Mouse (Mus musculus): ENCODE measurements around the gene Dcun1d3. TPM values are rescaled to one million over a fixed set of nuclear protein-coding genes. Genes with fewer than 3 reads are reported as not detected.

The Dcun1d3 gene
- polyA plus RNA-seq, 1 experiment, result 7.9 TPM

DNA sequence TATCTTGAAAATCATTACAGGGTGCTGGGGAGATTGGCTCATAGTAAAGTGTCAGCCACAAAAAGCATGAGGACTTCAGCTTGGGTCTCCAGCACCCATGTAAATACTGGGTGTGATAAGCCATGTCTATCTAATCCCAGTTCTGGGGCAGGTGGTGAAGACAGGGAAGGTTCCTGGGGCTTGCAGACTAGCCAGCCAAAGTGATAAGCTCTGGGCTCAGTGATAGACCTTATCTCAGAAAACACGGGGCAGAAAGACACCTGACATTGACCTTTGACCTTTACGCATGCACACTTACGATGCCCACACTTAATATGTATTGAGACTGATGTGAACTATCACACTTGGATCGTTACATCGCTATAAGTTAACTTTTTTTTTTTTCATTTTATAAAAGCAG, 31.6 kb downstream of the Dcun1d3 start:
- 82% methylated on average over 5 of the region's 5 CpGs for WGBS
- H3K4me1 ChIP-seq (ENCODE audit: control insufficient read depth, insufficient read depth, low read length), result peaks cover 1% of the 10 kb centered on the region; the same call in 1 of the 2 replicates
- no peak overlapping the region for H3K27ac ChIP-seq (ENCODE audit: control insufficient read depth, insufficient read depth, low read depth, low read length, poor library complexity)
- no peak for TF ChIP-seq CTCF (IDR thresholded peaks at IDR 0.05; ENCODE audit: control insufficient read depth, insufficient read depth, low read length)
- TF ChIP-seq POLR2A (IDR thresholded peaks at IDR 0.05; ENCODE audit: borderline replicate concordance, control insufficient read depth, low read depth, low read length), result no peak
- H3K4me3 ChIP-seq (replicated peaks; ENCODE audit: control insufficient read depth, low read depth, low read length), result no peak overlapping the region

GRCm38 (mm10) chr7:119862167-119862566, 33.9 kb downstream of the Dcun1d3 start:
- no peak overlapping the region for H3K27ac ChIP-seq (ENCODE audit: control insufficient read depth, insufficient read depth, low read depth, low read length, poor library complexity)
- 45% methylated on average over 1 of the region's 1 CpGs for WGBS
- H3K4me3 ChIP-seq (replicated peaks; ENCODE audit: control insufficient read depth, low read depth, low read length), result no peak overlapping the region
- TF ChIP-seq CTCF (IDR thresholded peaks at IDR 0.05; ENCODE audit: control insufficient read depth, insufficient read depth, low read length) (no peak), POLR2A (IDR thresholded peaks at IDR 0.05; ENCODE audit: borderline replicate concordance, control insufficient read depth, low read depth, low read length) (no peak)
- H3K4me1 ChIP-seq (ENCODE audit: control insufficient read depth, insufficient read depth, low read length), result peaks cover 1% of the 10 kb centered on the region; the same call in 1 of the 2 replicates

- Histone ChIP-seq H3K4me3 (replicated peaks; ENCODE audit: control insufficient read depth, low read depth, low read length) (no peak overlapping the region), H3K4me1 (ENCODE audit: control insufficient read depth, insufficient read depth, low read length) (peaks cover 1% of the 10 kb centered on the region; the same call in 1 of the 2 replicates), H3K27ac (ENCODE audit: control insufficient read depth, insufficient read depth, low read depth, low read length, poor library complexity) (no peak overlapping the region)
- WGBS, result 39% methylated on average over 6 of the region's 6 CpGs
- TF ChIP-seq CTCF (IDR thresholded peaks at IDR 0.05; ENCODE audit: control insufficient read depth, insufficient read depth, low read length) (no peak), POLR2A (IDR thresholded peaks at IDR 0.05; ENCODE audit: borderline replicate concordance, control insufficient read depth, low read depth, low read length) (no peak)
These were observed 34.6 kb downstream of the Dcun1d3 start for GRCm38 (mm10) chr7:119861335-119862091.

DNA sequence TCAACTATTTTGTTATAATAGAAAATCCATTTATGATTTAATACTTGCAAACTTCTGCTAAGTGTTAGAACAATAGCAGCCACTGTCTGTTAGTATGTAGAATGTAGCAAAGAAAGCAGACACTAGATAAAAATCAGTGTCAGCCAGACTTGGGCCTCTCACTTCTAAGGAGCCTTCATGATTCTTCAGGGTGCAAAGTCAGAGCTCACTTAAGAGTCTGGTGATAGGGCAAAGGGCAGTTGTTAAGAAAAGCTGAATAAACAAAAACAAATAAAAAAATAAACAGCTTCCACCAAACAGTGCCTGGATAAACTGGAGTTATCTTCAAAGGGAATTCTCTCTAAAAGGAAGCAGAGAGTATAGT, 35.1 kb downstream of the Dcun1d3 start:
- Histone ChIP-seq H3K4me1 (ENCODE audit: control insufficient read depth, insufficient read depth, low read length) (peaks cover 1% of the 10 kb centered on the region; the same call in 1 of the 2 replicates), H3K4me3 (replicated peaks; ENCODE audit: control insufficient read depth, low read depth, low read length) (no peak overlapping the region), H3K27ac (ENCODE audit: control insufficient read depth, insufficient read depth, low read depth, low read length, poor library complexity) (no peak overlapping the region)
- TF ChIP-seq CTCF (IDR thresholded peaks at IDR 0.05; ENCODE audit: control insufficient read depth, insufficient read depth, low read length) (no peak), POLR2A (IDR thresholded peaks at IDR 0.05; ENCODE audit: borderline replicate concordance, control insufficient read depth, low read depth, low read length) (no peak)

DNA sequence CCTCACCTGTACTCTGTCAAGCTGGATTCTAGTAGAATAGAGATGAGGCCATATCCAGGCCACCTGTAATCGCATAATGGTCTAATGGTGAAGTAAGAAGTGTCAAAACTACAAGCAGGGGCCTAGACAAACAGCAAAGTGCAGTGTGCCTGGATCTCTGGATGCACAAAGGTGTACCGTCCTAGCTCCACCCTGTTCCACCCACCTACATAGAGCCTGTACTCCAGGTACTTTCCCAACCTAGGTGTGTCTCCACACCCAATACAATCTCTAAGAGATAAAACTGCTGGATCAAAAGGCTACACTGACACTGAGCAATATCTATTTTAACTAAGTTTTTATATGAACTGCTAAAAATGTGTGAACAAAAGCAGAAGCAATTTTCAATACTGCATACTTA, 35.5 kb downstream of the Dcun1d3 start:
- peaks cover 1% of the 10 kb centered on the region; the same call in 1 of the 2 replicates for H3K4me1 ChIP-seq (ENCODE audit: control insufficient read depth, insufficient read depth, low read length)
- TF ChIP-seq CTCF (IDR thresholded peaks at IDR 0.05; ENCODE audit: control insufficient read depth, insufficient read depth, low read length) (no peak), POLR2A (IDR thresholded peaks at IDR 0.05; ENCODE audit: borderline replicate concordance, control insufficient read depth, low read depth, low read length) (no peak)
- WGBS, result 77% methylated on average over 2 of the region's 2 CpGs
- no peak overlapping the region for H3K4me3 ChIP-seq (replicated peaks; ENCODE audit: control insufficient read depth, low read depth, low read length)
- H3K27ac ChIP-seq (ENCODE audit: control insufficient read depth, insufficient read depth, low read depth, low read length, poor library complexity), result no peak overlapping the region

GRCm38 (mm10) chr7:119860116-119860515, 36.0 kb downstream of the Dcun1d3 start:
- 86% methylated on average over 3 of the region's 3 CpGs for WGBS
- no peak overlapping the region for H3K27ac ChIP-seq (ENCODE audit: control insufficient read depth, insufficient read depth, low read depth, low read length, poor library complexity)
- peaks cover 1% of the 10 kb centered on the region; the same call in 1 of the 2 replicates for H3K4me1 ChIP-seq (ENCODE audit: control insufficient read depth, insufficient read depth, low read length)
- no peak overlapping the region for H3K4me3 ChIP-seq (replicated peaks; ENCODE audit: control insufficient read depth, low read depth, low read length)
- TF ChIP-seq CTCF (IDR thresholded peaks at IDR 0.05; ENCODE audit: control insufficient read depth, insufficient read depth, low read length) (no peak), POLR2A (IDR thresholded peaks at IDR 0.05; ENCODE audit: borderline replicate concordance, control insufficient read depth, low read depth, low read length) (no peak)

DNA sequence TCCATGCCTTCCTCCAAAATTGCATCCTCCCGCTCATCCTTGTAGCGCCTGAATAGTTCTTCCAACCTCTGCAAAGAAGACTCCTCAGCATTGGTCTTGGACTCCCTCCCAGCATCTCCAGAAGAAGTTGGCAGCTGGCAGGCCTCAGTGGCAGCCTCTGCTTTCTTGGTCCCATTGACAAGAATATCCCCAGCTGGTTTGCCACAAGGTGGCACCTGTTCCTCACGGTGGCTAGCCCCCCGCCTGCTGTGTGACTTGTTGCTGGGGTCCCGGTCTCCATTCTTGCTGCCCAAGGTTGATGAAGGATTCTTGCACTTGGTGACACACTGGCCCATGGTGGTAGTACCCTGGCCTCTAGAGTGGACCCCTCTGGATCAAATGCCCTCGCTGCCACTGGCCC, 36.6 kb downstream of the Dcun1d3 start:
- TF ChIP-seq CTCF (IDR thresholded peaks at IDR 0.05; ENCODE audit: control insufficient read depth, insufficient read depth, low read length) (peak; percentile 37), POLR2A (IDR thresholded peaks at IDR 0.05; ENCODE audit: borderline replicate concordance, control insufficient read depth, low read depth, low read length) (no peak)
- peaks cover 1% of the 10 kb centered on the region; the same call in 1 of the 2 replicates for H3K4me1 ChIP-seq (ENCODE audit: control insufficient read depth, insufficient read depth, low read length)
- H3K27ac ChIP-seq (ENCODE audit: control insufficient read depth, insufficient read depth, low read depth, low read length, poor library complexity), result no peak overlapping the region
- no peak overlapping the region for H3K4me3 ChIP-seq (replicated peaks; ENCODE audit: control insufficient read depth, low read depth, low read length)
- WGBS, result 59% methylated on average over 6 of the region's 6 CpGs

DNA sequence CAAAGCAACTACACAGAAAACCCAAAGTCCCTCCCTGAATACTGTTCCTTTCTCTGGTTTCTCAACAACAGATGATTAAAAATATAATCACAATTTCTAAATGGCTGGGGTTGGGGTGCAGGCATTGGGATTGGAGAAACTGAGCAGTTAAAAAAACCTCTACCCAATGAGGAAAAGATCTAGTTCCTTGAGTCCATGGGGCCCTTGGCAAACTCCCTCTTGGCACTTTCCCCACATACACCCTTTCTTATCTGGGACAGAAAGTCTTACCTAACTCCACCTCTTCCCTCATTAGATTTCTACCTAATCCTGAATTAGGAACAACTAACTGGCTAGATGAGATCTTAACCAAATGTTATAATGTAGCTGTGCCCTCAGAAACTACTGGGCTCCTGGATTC, 41.1 kb downstream of the Dcun1d3 start:
- TF ChIP-seq CTCF (IDR thresholded peaks at IDR 0.05; ENCODE audit: control insufficient read depth, insufficient read depth, low read length), result no peak
- no peak for TF ChIP-seq POLR2A (IDR thresholded peaks at IDR 0.05; ENCODE audit: borderline replicate concordance, control insufficient read depth, low read depth, low read length)
- no peak overlapping the region for H3K4me3 ChIP-seq (replicated peaks; ENCODE audit: control insufficient read depth, low read depth, low read length)
- no peaks in the 10 kb centered on the region for H3K4me1 ChIP-seq (ENCODE audit: control insufficient read depth, insufficient read depth, low read length)
- no peak overlapping the region for H3K27ac ChIP-seq (ENCODE audit: control insufficient read depth, insufficient read depth, low read depth, low read length, poor library complexity)

Data from bone marrow, adult 2 months (tissue).